32 mouse cellular contexts compared by ENCODE assay signal in genomic region chr16:26500738-26501137, GRCm38 (mm10). TPM values are rescaled to one million over a fixed set of nuclear protein-coding genes. Genes with fewer than 3 reads are reported as not detected.
DNase-seq lines count a peak whose midpoint lies in the region; ATAC-seq and TF ChIP-seq lines count a peak whose summit lies in the region.
"Had no signal": no experiment of that assay in that cellular context is flagged by ENCODE, and none has a peak within 500 bp of the region (broad histone marks: within the 10 kb centered on the region; RNA-seq: fewer than 3 reads in every experiment).

No protein-coding gene starts in this region.

- no peak for TF ChIP-seq EP300 in CH12.LX (IDR thresholded peaks at IDR 0.05; ENCODE audit: low read length)

- H3K36me3 ChIP-seq in heart, embryonic 12.5 days = no peaks in the 10 kb centered on the region
- no peaks in the 10 kb centered on the region for H3K36me3 ChIP-seq in heart, embryonic 16.5 days (ENCODE audit: control insufficient read depth, insufficient read depth)
- no peaks in the 10 kb centered on the region for H3K36me3 ChIP-seq in CH12.LX (replicated peaks in 1 of 2; ENCODE audit: control insufficient read depth in 1 of 2, insufficient read depth in 1 of 2, low read length in 1 of 2)
- H3K36me3 ChIP-seq: forebrain, embryonic 10.5 days; G1E had no signal

- intact Hi-C loops in heart, postnatal 14 days (cut with DNase I) = no loop called here

- 56% methylated on average over 3 of the region's 3 CpGs for WGBS in heart, embryonic 12.5 days
- 42% methylated on average over 3 of the region's 3 CpGs for WGBS in heart, embryonic 16.5 days

- TF ChIP-seq POLR2A in CH12.LX (IDR thresholded peaks at IDR 0.05; ENCODE audit: low read depth, low read length) = no peak

- no peak overlapping the region for H3K4me3 ChIP-seq in heart, embryonic 12.5 days
- no peak overlapping the region for H3K4me3 ChIP-seq in heart, embryonic 16.5 days (ENCODE audit: low read length)
- no peak overlapping the region for H3K4me3 ChIP-seq in CH12.LX (replicated peaks in 1 of 3; ENCODE audit: low read depth in 2 of 3, low read length in 2 of 3, poor library complexity in 1 of 3)
- H3K4me3 ChIP-seq: forebrain, embryonic 10.5 days; forebrain, embryonic 13.5 days; gastrocnemius, adult 2 months had no signal

- ATAC-seq in heart, embryonic 12.5 days (ENCODE audit: insufficient number of reproducible peaks, low FRiP score) = peak; percentile 57; the same call in 1 of the 2 replicates
- 0 out of 2 replicates have a peak, but pooled peaks have one; percentile 41 for ATAC-seq in heart, embryonic 16.5 days (replicated peaks; ENCODE audit: extremely low read depth, insufficient read depth, low FRiP score)
- ATAC-seq: forebrain, embryonic 13.5 days; forebrain, embryonic 16.5 days; hindbrain, postnatal 0 days; inflammation-experienced regulatory T-cells, adult 6 months; intestine, embryonic 16.5 days; Patski had no signal

- no peaks in the 10 kb centered on the region for H3K79me2 ChIP-seq in CH12.LX (replicated peaks; ENCODE audit: control insufficient read depth, extremely low read depth, insufficient read depth, poor library complexity, severe bottlenecking)

- no peak for TF ChIP-seq RAD21 in CH12.LX (IDR thresholded peaks at IDR 0.05; ENCODE audit: low read depth, low read length)

- no peak overlapping the region for H3K4me2 ChIP-seq in heart, embryonic 12.5 days
- no peak overlapping the region for H3K4me2 ChIP-seq in heart, embryonic 16.5 days (ENCODE audit: low read depth, low read length)
- no peak overlapping the region for H3K4me2 ChIP-seq in CH12.LX (ENCODE audit: insufficient read depth, low read depth, poor library complexity, severe bottlenecking)
- H3K4me2 ChIP-seq: forebrain, embryonic 13.5 days; hindbrain, embryonic 14.5 days had no signal

- dilution Hi-C loops in CH12.LX (cut with MboI; ENCODE audit: extremely low pct_ligation_motif_present, extremely low pct_unique_long_range_greater_than_20kb, low sequenced_read_pairs) = no loop called here

- in situ Hi-C loops in CH12.LX (cut with MboI; ENCODE audit: low pct_ligation_motif_present, low pct_unique_long_range_greater_than_20kb, low sequenced_read_pairs) = loop anchor here (10.0 to 25.0 kb wide), 2 partner anchors 266 to 538 kb away; no protein-coding TSS in a partner anchor

- H3K4me1 ChIP-seq in heart, embryonic 12.5 days (replicated peaks) = peaks cover 7% of the 10 kb centered on the region; the same call in 1 of the 2 replicates
- H3K4me1 ChIP-seq in heart, embryonic 16.5 days (ENCODE audit: control insufficient read depth, insufficient read depth, low read length) = 0 out of 2 replicates have a peak, but pooled peaks cover 2% of the 10 kb centered on the region
- no peaks in the 10 kb centered on the region for H3K4me1 ChIP-seq in CH12.LX (ENCODE audit: control insufficient read depth in 1 of 2, insufficient read depth in 2 of 2)
- H3K4me1 ChIP-seq: forebrain, embryonic 10.5 days; forebrain, embryonic 13.5 days had no signal

- H3K27me3 ChIP-seq in heart, embryonic 12.5 days (replicated peaks) = no peaks in the 10 kb centered on the region
- no peaks in the 10 kb centered on the region for H3K27me3 ChIP-seq in heart, embryonic 16.5 days (ENCODE audit: control insufficient read depth, insufficient read depth, low read length)
- no peaks in the 10 kb centered on the region for H3K27me3 ChIP-seq in CH12.LX (replicated peaks)
- H3K27me3 ChIP-seq: forebrain, embryonic 13.5 days; Patski had no signal

- H3K27ac ChIP-seq in heart, embryonic 12.5 days (ENCODE audit: poor library complexity, severe bottlenecking) = peak overlapping the region; percentile 73
- no peak overlapping the region for H3K27ac ChIP-seq in heart, embryonic 16.5 days (ENCODE audit: low read length)
- H3K27ac ChIP-seq in CH12.LX (ENCODE audit: insufficient read depth, low read depth) = no peak overlapping the region
- H3K27ac ChIP-seq: forebrain, embryonic 10.5 days; forebrain, embryonic 13.5 days; gastrocnemius, adult 2 months; hindbrain, embryonic 14.5 days; hindbrain, postnatal 0 days had no signal

- TF ChIP-seq CTCF in CH12.LX (conservative IDR thresholded peaks at IDR 0.05 in 1 of 2, IDR thresholded peaks at IDR 0.05 in 1 of 2; ENCODE audit: low read depth in 2 of 2, low read length in 2 of 2) = no peak

- DNase-seq in heart, adult 18-20 months = no peak
- DNase-seq in heart, postnatal 14 days = no peak
- DNase-seq in CH12.LX (ENCODE audit: extremely low read depth) = no peak
- no peak for DNase-seq in neural tube, embryonic 10.5 days (ENCODE audit: extremely low spot score, low spot score)
- DNase-seq: adrenal gland, postnatal 10 days; adrenal gland, postnatal 36 days; cerebellum, adult 18-20 months; cerebellum, adult 9-10 months; cerebellum, postnatal 14 days; gastrocnemius, adult 2 months; gastrocnemius, postnatal 14 days; heart, postnatal 10 days; kidney, adult 18-20 months; kidney, adult 9 months had no signal

- H3K9me3 ChIP-seq in heart, embryonic 12.5 days (replicated peaks) = no peaks in the 10 kb centered on the region
- no peaks in the 10 kb centered on the region for H3K9me3 ChIP-seq in heart, embryonic 16.5 days (replicated peaks; ENCODE audit: control insufficient read depth, low read length)
- H3K9me3 ChIP-seq in CH12.LX (replicated peaks; ENCODE audit: low read length) = no peaks in the 10 kb centered on the region
- H3K9me3 ChIP-seq: forebrain, embryonic 10.5 days; forebrain, embryonic 13.5 days; G1E had no signal

- no peak overlapping the region for H3K9ac ChIP-seq in heart, embryonic 12.5 days
- H3K9ac ChIP-seq in heart, embryonic 16.5 days (ENCODE audit: low read length) = no peak overlapping the region
- no peak overlapping the region for H3K9ac ChIP-seq in CH12.LX (ENCODE audit: insufficient read depth, low read depth)
- H3K9ac ChIP-seq: forebrain, embryonic 13.5 days; hindbrain, embryonic 14.5 days had no signal

TF ChIP-seq in CH12.LX, 34 proteins besides CTCF, POLR2A, EP300 and RAD21:
- TF ChIP-seq MAFK (IDR thresholded peaks at IDR 0.05; ENCODE audit: insufficient replicate concordance, low read length) (0 out of 2 replicates have a peak, but pooled peaks have one; percentile 5), E2F4 (IDR thresholded peaks at IDR 0.05; ENCODE audit: insufficient replicate concordance, low read depth, low read length) (no peak), MXI1 (IDR thresholded peaks at IDR 0.05; ENCODE audit: low read depth, low read length) (no peak)

RNA-seq across cellular contexts. Expression of gene Tmem207, which starts 25.8 kb away (rescaled TPM):
- not detected in 2 replicates for polyA plus RNA-seq in heart, embryonic 12.5 days (2016; fragmentation: Nextera tagmentation; extraction: Ambion mirVana)
- total RNA-seq in heart, adult 18-20 months (2021) = not detected
- polyA plus RNA-seq in heart, embryonic 16.5 days (2015; fragmentation: Nextera tagmentation; extraction: Ambion mirVana) = not detected in 2 replicates
- total RNA-seq in heart, postnatal 14 days (2021) = not detected
- not detected in 2 replicates for total RNA-seq in CH12.LX (2012; rRNA removed)
- not detected in 2 replicates for total RNA-seq in CH12.LX (2014; rRNA removed)
- not detected in 2 replicates for polyA plus RNA-seq in CH12.LX (2012; ENCODE audit: insufficient read length, low read depth)
- total RNA-seq: adrenal gland, adult 18-20 months; adrenal gland, postnatal 10 days; adrenal gland, postnatal 36 days; gastrocnemius, adult 2 months; gastrocnemius, postnatal 14 days; gastrocnemius, postnatal 4 days; heart, adult 8-10 months; heart, postnatal 10 days; hindbrain, postnatal 0 days had no signal
- polyA plus RNA-seq: embryonic facial prominence, embryonic 11.5 days; embryonic facial prominence, embryonic 14.5 days; forebrain, embryonic 10.5 days; forebrain, embryonic 13.5 days; forebrain, embryonic 16.5 days; frontal cortex, adult 2 months; G1E; hindbrain, embryonic 11.5 days; hindbrain, postnatal 0 days; inflammation-experienced regulatory T-cells, adult 6 months; intestine, embryonic 16.5 days; Patski had no signal

RNA-seq across cellular contexts. Expression of gene Cldn16, which starts 37.8 kb away (rescaled TPM):
- polyA plus RNA-seq in heart, embryonic 12.5 days (2016; fragmentation: Nextera tagmentation; extraction: Ambion mirVana) = not detected in 2 replicates
- not detected for total RNA-seq in heart, adult 18-20 months (2021)
- not detected in 2 replicates for polyA plus RNA-seq in heart, embryonic 16.5 days (2015; fragmentation: Nextera tagmentation; extraction: Ambion mirVana)
- total RNA-seq in heart, postnatal 14 days (2021) = not detected
- not detected in 2 replicates for total RNA-seq in CH12.LX (2012; rRNA removed)
- total RNA-seq in CH12.LX (2014; rRNA removed) = not detected in 2 replicates
- polyA plus RNA-seq in CH12.LX (2012; ENCODE audit: insufficient read length, low read depth) = not detected in 2 replicates
- total RNA-seq: adrenal gland, adult 18-20 months; adrenal gland, postnatal 10 days; adrenal gland, postnatal 36 days; G1E; gastrocnemius, adult 2 months; gastrocnemius, postnatal 14 days; gastrocnemius, postnatal 4 days; heart, adult 8-10 months; heart, postnatal 10 days; hindbrain, postnatal 0 days had no signal
- polyA plus RNA-seq: embryonic facial prominence, embryonic 11.5 days; embryonic facial prominence, embryonic 14.5 days; forebrain, embryonic 10.5 days; forebrain, embryonic 13.5 days; forebrain, embryonic 16.5 days; frontal cortex, adult 2 months; G1E; hindbrain, embryonic 11.5 days; hindbrain, embryonic 14.5 days; hindbrain, postnatal 0 days; inflammation-experienced regulatory T-cells, adult 6 months; intestine, embryonic 16.5 days; Patski had no signal
